Mouse (Mus musculus) testis, postnatal 14 days (tissue): ENCODE measurements around the gene Chka.

Experiments used
- DNase-seq: peaks from one replicate; pipeline ENCODE4 v3.0.0; 2021; ENCODE audit warnings: low spot score

The Chka gene

GRCm38 (mm10) chr19:3916727-3917126 is 65.2 kb downstream of the Chka start:
- DNase-seq = no peak

GRCm38 (mm10) chr19:3919928-3920327 is 68.4 kb downstream of the Chka start:
- DNase-seq = no peak

GRCm38 (mm10) chr19:3922661-3923371 is 71.2 kb downstream of the Chka start:
- no peak for DNase-seq

GRCm38 (mm10) chr19:3923586-3923985 is 72.0 kb downstream of the Chka start:
- no peak for DNase-seq

GRCm38 (mm10) chr19:3924190-3924589 is 72.6 kb downstream of the Chka start:
- DNase-seq = no peak

GRCm38 (mm10) chr19:3924868-3925267 is 73.3 kb downstream of the Chka start:
- no peak for DNase-seq

GRCm38 (mm10) chr19:3925859-3926258 is 74.3 kb downstream of the Chka start:
- DNase-seq = no peak

GRCm38 (mm10) chr19:3926279-3926678 is 74.7 kb downstream of the Chka start:
- DNase-seq = no peak

GRCm38 (mm10) chr19:3926685-3927084 is 75.1 kb downstream of the Chka start:
- DNase-seq = no peak

- DNase-seq = no peak
Observed at GRCm38 (mm10) chr19:3927989-3928388, 76.4 kb downstream of the Chka start.

- DNase-seq = no peak
Observed at GRCm38 (mm10) chr19:3928779-3929178, 77.2 kb downstream of the Chka start.

GRCm38 (mm10) chr19:3929211-3929941 is 77.8 kb downstream of the Chka start, which contains the start of gene Aldh3b1:
Gene Aldh3b1, minus strand, starts transcription at chr19:3929808.
- peak; percentile 74 for DNase-seq

GRCm38 (mm10) chr19:3930262-3931057 is 78.9 kb downstream of the Chka start:
- no peak for DNase-seq

- no peak for DNase-seq
Observed at GRCm38 (mm10) chr19:3931716-3932115, 80.1 kb downstream of the Chka start.

GRCm38 (mm10) chr19:3935032-3935895 is 83.7 kb downstream of the Chka start, which contains the start of gene Unc93b1:
Gene Unc93b1, plus strand, starts transcription at chr19:3935186.
- no peak for DNase-seq

- DNase-seq = no peak
Observed at GRCm38 (mm10) chr19:3935896-3936850, 84.6 kb downstream of the Chka start.

GRCm38 (mm10) chr19:3942315-3942714 is 90.7 kb downstream of the Chka start:
- no peak for DNase-seq

GRCm38 (mm10) chr19:3942986-3943735 is 91.6 kb downstream of the Chka start:
- no peak for DNase-seq
